Mouse (Mus musculus): ENCODE measurements around the gene Wipf3. TPM values are rescaled to one million over a fixed set of nuclear protein-coding genes. Genes with fewer than 3 reads are reported as not detected.

The Wipf3 gene
- not detected in 2 replicates for polyA plus RNA-seq (2012; ENCODE audit: insufficient read depth, insufficient read length, missing spikeins)

DNA sequence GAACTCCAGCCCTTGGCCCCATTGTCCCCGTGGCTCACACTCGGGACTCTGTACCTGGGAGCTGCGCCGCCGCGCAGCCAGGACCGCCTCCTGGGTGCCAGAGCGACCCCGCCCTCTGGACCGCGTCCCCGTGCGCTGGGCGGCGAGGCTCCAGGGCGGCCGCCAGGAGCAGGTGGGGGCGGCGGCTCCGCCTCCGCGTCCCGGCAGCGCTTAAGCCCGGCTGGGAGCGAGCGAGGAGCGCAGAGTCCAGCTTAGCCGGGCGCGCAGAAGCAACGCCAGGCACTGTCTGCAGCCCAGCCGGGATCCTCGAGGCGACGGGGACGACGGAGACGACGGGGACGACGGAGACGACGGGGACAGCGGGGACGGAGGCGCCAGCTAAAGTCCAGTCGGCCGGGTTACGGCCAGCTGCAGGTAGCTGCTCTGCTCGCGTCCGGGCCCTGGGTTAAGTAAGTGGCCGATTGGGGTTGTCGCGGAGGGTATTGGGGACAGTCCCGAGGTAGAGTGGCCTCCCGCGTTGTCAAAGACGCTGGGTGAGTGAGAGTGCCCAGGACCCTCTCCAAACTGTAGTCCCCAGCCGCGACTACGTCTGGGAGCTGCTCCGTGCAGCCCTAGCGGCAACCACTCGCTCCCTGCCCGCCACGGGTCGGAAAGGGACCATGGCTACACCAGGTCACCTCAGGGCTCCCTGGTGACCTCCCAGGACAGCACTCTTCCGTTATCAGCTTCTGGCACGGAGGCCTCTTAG is at the start of gene Wipf3:
TSS of gene Wipf3 (plus strand) at position 157 of the 748 bp plus-strand sequence.
- Histone ChIP-seq H3K4me1 (ENCODE audit: control insufficient read depth, insufficient read depth, low read length) (no peaks in the 10 kb centered on the region), H3K4me3 (ENCODE audit: insufficient read depth, low read length) (0 out of 2 replicates have a peak within 1 kb of the TSS, but pooled peaks have one; percentile 4), H3K27ac (ENCODE audit: insufficient read depth, low read depth, low read length) (no peak within 1 kb of the TSS)
- TF ChIP-seq POLR2A (IDR thresholded peaks at IDR 0.05; ENCODE audit: borderline replicate concordance, low read depth, low read length) (no peak), CTCF (IDR thresholded peaks at IDR 0.05; ENCODE audit: low read depth, low read length) (no peak)

DNA sequence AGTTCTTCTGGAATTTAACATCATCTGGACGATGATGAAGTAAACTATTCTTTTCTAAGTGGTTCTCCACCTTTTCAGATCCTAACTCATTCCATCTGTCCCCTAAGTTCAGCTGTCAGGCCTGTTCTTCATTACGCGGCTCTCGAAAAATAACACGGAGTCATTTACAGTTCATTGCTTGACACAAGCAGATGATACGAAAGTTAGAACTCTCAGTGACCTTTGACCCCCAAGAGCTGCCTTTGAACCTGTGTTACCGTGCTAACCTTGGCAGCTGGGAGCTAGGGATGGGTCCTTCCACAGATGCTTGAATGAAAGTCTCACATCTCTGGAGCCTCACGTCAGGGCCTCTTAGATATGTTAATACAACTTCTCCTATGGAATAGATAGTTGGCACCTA is 46.8 kb upstream of the Wipf3 start:
- Histone ChIP-seq H3K27ac (ENCODE audit: insufficient read depth, low read depth, low read length) (no peak overlapping the region), H3K4me1 (ENCODE audit: control insufficient read depth, insufficient read depth, low read length) (no peaks in the 10 kb centered on the region), H3K4me3 (ENCODE audit: insufficient read depth, low read length) (no peak overlapping the region)
- TF ChIP-seq CTCF (IDR thresholded peaks at IDR 0.05; ENCODE audit: low read depth, low read length) = no peak
- no peak for TF ChIP-seq POLR2A (IDR thresholded peaks at IDR 0.05; ENCODE audit: borderline replicate concordance, low read depth, low read length)

DNA sequence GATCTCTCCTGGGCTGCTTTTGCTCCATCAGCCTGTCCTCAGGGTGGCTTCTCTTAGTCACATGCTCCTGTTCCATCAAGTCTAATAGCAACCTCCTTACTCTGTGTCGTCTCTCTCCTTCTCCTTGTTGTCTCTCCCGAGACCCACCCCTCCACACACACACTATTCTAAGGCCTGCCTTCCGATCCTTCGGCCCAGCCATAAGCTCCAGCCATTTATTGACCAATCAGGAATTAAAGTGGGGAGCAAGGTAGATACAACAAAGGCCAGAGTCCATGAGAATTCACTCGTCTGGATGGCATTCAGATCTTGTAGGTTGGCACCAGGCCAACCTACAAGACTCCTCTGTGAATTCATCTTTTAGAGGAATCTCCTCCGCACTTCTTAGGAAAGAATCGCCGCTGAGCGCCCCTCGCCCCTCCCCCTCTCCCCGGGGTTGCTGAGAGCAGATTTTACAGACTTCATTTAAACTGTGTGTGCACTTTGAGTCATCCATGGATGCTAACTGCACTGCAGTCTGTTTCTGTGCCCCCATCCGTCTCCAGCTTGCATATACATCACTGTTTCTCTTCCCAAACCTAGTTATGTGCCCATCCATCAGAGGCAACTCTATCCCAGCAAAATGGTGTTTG is 45.4 kb upstream of the Wipf3 start:
- Histone ChIP-seq H3K4me3 (ENCODE audit: insufficient read depth, low read length) (no peak overlapping the region), H3K4me1 (ENCODE audit: control insufficient read depth, insufficient read depth, low read length) (no peaks in the 10 kb centered on the region), H3K27ac (ENCODE audit: insufficient read depth, low read depth, low read length) (no peak overlapping the region)
- no peak for TF ChIP-seq POLR2A (IDR thresholded peaks at IDR 0.05; ENCODE audit: borderline replicate concordance, low read depth, low read length)
- no peak for TF ChIP-seq CTCF (IDR thresholded peaks at IDR 0.05; ENCODE audit: low read depth, low read length)

DNA sequence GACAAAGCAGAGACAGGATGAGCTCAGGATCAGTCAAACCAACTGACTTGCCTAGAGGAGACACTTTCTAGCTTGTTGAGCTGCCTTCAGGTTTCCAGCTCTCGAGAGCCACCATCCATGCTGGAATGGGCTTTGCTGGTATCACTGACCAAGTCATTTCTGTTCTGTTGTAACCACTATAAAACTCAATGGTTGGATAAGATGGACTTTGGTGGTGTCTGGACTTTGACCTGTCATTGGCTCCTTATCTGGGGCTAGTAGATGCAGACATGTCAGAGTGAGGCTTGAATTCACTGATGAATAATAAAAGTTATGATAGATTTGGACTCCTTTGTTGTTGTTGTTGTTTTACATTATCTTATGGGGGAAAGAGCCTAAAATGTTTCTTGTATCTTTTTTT is 44.6 kb upstream of the Wipf3 start:
- Histone ChIP-seq H3K4me1 (ENCODE audit: control insufficient read depth, insufficient read depth, low read length) (no peaks in the 10 kb centered on the region), H3K27ac (ENCODE audit: insufficient read depth, low read depth, low read length) (no peak overlapping the region), H3K4me3 (ENCODE audit: insufficient read depth, low read length) (no peak overlapping the region)
- TF ChIP-seq CTCF (IDR thresholded peaks at IDR 0.05; ENCODE audit: low read depth, low read length) (no peak), POLR2A (IDR thresholded peaks at IDR 0.05; ENCODE audit: borderline replicate concordance, low read depth, low read length) (no peak)

DNA sequence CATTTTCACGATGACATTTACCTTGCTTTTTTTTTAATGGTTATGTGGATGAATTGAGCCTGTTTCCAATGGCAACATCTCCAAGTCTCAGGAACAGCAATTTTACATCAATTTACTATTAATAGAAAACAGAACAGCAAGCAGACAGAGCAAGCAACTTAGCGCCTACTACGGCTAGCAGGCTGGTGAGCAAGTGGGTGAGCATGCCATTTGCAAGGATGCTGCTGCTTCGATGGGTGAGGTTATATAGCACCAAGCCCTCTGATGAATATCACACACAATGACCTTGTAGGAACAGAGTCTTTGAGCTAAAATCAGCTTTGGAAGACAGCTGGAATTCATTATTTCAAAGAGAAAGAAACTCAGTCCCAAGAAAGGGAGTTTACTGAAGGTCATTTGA is 43.0 kb upstream of the Wipf3 start:
- Histone ChIP-seq H3K27ac (ENCODE audit: insufficient read depth, low read depth, low read length) (no peak overlapping the region), H3K4me1 (ENCODE audit: control insufficient read depth, insufficient read depth, low read length) (no peaks in the 10 kb centered on the region), H3K4me3 (ENCODE audit: insufficient read depth, low read length) (no peak overlapping the region)
- TF ChIP-seq CTCF (IDR thresholded peaks at IDR 0.05; ENCODE audit: low read depth, low read length) (no peak), POLR2A (IDR thresholded peaks at IDR 0.05; ENCODE audit: borderline replicate concordance, low read depth, low read length) (no peak)

DNA sequence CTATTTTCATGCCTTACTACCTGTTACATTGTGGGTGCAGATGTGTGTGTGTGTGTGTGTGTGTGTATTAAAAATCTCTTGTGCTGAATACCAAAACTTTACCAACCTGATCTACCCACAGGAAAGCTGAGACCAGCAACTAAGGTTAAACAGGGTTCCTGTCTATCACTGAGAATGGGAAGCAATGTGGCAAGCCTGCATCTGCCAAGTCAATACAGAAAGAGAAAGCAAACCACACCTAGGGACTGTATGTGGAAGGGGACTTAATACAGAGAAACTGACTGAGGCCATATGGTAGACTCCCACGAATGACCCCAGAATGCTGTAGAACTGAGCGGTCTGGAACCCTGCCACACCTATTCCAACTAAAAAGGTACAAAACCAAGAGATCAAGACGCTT is 42.4 kb upstream of the Wipf3 start:
- Histone ChIP-seq H3K4me3 (ENCODE audit: insufficient read depth, low read length) (no peak overlapping the region), H3K27ac (ENCODE audit: insufficient read depth, low read depth, low read length) (no peak overlapping the region), H3K4me1 (ENCODE audit: control insufficient read depth, insufficient read depth, low read length) (no peaks in the 10 kb centered on the region)
- TF ChIP-seq CTCF (IDR thresholded peaks at IDR 0.05; ENCODE audit: low read depth, low read length) = no peak
- TF ChIP-seq POLR2A (IDR thresholded peaks at IDR 0.05; ENCODE audit: borderline replicate concordance, low read depth, low read length) = no peak

DNA sequence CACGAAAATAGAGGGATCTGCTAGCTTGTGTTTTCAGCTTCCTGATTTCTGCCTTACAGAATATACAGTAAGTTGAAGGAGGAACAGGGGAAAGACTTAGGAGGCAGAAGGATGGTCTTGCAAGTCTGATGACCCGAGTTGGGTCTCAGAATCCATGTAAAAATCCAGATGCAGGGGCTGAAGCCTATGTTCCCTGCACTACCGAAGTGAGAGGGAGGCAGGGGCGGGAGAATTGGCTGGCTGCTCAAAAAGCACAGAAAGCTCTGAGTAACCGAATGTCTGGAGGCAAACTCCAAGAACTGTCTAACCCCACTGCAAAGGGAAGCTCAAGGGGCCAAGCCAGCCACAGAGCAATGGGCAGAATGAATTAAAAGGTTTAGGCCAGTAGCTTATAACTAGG is 41.7 kb upstream of the Wipf3 start:
- no peaks in the 10 kb centered on the region for H3K4me1 ChIP-seq (ENCODE audit: control insufficient read depth, insufficient read depth, low read length)
- no peak overlapping the region for H3K27ac ChIP-seq (ENCODE audit: insufficient read depth, low read depth, low read length)
- no peak overlapping the region for H3K4me3 ChIP-seq (ENCODE audit: insufficient read depth, low read length)
- TF ChIP-seq CTCF (IDR thresholded peaks at IDR 0.05; ENCODE audit: low read depth, low read length) (no peak), POLR2A (IDR thresholded peaks at IDR 0.05; ENCODE audit: borderline replicate concordance, low read depth, low read length) (no peak)

DNA sequence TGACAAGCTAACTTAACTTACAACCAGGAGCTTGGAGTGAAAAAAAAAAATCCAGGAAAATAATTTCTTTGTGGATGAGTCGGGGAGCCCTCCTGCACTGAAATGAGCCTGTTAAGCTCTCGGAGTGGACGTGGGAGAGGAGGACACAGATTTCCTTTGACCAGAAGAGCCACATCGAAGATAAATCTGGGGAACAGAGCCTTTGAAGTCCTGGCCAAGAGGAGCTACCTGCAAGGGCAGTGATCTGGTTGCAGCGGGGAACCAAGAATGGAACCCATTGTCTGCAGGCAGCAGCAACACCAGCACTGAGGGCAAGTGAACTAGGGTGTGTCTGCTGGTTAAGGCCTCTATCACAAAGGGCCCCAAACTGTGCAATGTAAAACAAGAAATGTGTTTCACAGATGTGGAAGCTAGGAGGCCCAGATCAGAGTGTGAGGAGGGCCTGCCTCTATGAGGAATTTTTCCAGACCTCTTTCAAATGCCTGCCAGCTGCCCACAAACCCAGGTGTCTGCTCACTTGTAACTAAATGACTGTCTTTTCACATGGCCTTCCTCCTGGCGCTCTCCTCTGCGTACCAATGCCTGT is 40.6 kb upstream of the Wipf3 start:
- TF ChIP-seq POLR2A (IDR thresholded peaks at IDR 0.05; ENCODE audit: borderline replicate concordance, low read depth, low read length) (no peak), CTCF (IDR thresholded peaks at IDR 0.05; ENCODE audit: low read depth, low read length) (no peak)
- Histone ChIP-seq H3K4me3 (ENCODE audit: insufficient read depth, low read length) (no peak overlapping the region), H3K27ac (ENCODE audit: insufficient read depth, low read depth, low read length) (no peak overlapping the region), H3K4me1 (ENCODE audit: control insufficient read depth, insufficient read depth, low read length) (no peaks in the 10 kb centered on the region)

DNA sequence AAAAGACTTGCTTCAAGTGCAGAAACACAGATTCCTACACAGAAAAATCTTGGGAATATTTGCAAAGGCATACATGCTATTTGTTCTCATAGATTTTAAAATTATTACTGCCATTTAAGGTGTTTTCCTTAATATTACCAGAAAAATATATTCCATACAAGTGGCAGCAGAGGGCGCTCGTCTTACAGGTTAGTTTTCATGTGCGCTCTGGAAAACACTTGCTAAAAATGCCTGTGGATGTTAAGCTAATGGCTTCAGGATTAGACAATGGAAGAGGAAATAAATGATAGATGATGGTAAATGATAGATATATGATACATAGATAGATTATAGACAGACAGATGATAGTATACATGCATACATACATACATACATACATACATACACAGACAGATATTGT is 37.6 kb upstream of the Wipf3 start:
- Histone ChIP-seq H3K4me1 (ENCODE audit: control insufficient read depth, insufficient read depth, low read length) (no peaks in the 10 kb centered on the region), H3K27ac (ENCODE audit: insufficient read depth, low read depth, low read length) (no peak overlapping the region), H3K4me3 (ENCODE audit: insufficient read depth, low read length) (no peak overlapping the region)
- TF ChIP-seq CTCF (IDR thresholded peaks at IDR 0.05; ENCODE audit: low read depth, low read length) = no peak
- TF ChIP-seq POLR2A (IDR thresholded peaks at IDR 0.05; ENCODE audit: borderline replicate concordance, low read depth, low read length) = no peak

DNA sequence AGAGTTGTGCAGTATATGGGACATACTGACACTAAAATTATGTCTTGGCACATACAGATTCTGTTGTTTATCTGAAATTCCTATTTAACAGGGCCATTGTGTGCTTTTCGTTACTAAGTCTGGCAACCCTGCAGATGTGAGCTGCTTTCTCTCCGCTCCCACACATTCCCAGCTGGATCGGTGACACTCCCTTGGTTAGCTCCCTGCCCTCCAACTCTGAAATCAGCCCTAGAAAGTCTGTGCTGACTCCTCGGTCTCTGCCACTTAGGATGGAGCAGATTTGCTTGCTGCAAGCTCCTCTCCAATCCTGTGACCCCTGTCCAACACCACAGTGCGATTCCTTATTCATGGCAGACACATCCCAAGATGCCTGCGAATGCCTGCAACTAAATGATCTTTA is 35.5 kb upstream of the Wipf3 start:
- H3K4me1 ChIP-seq (ENCODE audit: control insufficient read depth, insufficient read depth, low read length) = no peaks in the 10 kb centered on the region
- TF ChIP-seq POLR2A (IDR thresholded peaks at IDR 0.05; ENCODE audit: borderline replicate concordance, low read depth, low read length) = no peak
- TF ChIP-seq CTCF (IDR thresholded peaks at IDR 0.05; ENCODE audit: low read depth, low read length) = no peak
- no peak overlapping the region for H3K4me3 ChIP-seq (ENCODE audit: insufficient read depth, low read length)
- H3K27ac ChIP-seq (ENCODE audit: insufficient read depth, low read depth, low read length) = no peak overlapping the region
